In the genomic region with DNA sequence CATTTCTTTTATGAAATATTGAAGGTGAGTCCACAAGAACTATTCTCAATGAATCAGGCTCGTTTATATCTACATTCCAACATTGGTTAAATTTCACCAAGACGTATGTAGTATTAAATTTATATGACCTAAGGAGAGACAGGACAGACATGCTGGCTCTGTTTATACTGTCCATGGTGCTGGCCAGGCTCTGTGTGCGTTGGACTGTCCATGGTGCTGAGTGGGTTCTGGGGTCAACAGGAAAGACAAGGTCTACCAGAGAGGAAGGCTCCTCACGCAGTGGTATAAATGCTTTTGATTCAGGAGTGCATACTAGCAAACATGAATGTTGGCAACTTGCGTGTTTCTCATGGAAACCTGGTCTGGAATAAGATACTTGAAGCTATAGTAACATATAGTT, we compare ENCODE assay signal across 15 mouse cellular contexts.
DNase-seq lines count a peak whose midpoint lies in the region; ATAC-seq lines count a peak whose summit lies in the region.
"Had no signal": no experiment of that assay in that cellular context is flagged by ENCODE, and none has a peak within 500 bp of the region (broad histone marks: within the 10 kb centered on the region; RNA-seq: fewer than 3 reads in every experiment).

No protein-coding gene starts in this region.

- ATAC-seq in hindbrain, embryonic 11.5 days (ENCODE audit: low FRiP score): no peak
- ATAC-seq in hindbrain, embryonic 13.5 days (ENCODE audit: low FRiP score): no peak
- ATAC-seq in embryonic facial prominence, embryonic 14.5 days (ENCODE audit: low read depth): no peak
- ATAC-seq in midbrain, embryonic 16.5 days: no peak

- WGBS in hindbrain, embryonic 11.5 days: 77% methylated on average over 5 of the region's 5 CpGs
- 85% methylated on average over 5 of the region's 5 CpGs for WGBS in hindbrain, embryonic 13.5 days
- WGBS in embryonic facial prominence, embryonic 14.5 days: 65% methylated on average over 5 of the region's 5 CpGs
- 88% methylated on average over 5 of the region's 5 CpGs for WGBS in midbrain, embryonic 16.5 days

- peak; percentile 17 for DNase-seq in hindbrain, embryonic 11.5 days (ENCODE audit: low spot score)
- DNase-seq in thymus, postnatal 4 days: peak; percentile 9
- no peak for DNase-seq in thymus, postnatal 25 days
- DNase-seq in embryonic facial prominence, embryonic 14.5 days (ENCODE audit: low spot score): peak; percentile 61
- DNase-seq in yolk sac, embryonic 10.5 days (ENCODE audit: low spot score): peak; percentile 14
- DNase-seq in thymus, postnatal 36 days: no peak
- DNase-seq: cerebellum, postnatal 10 days; thymus, adult 2 months had no signal

- no peaks in the 10 kb centered on the region for H3K9me3 ChIP-seq in hindbrain, embryonic 11.5 days (ENCODE audit: control insufficient read depth, low read length)
- H3K9me3 ChIP-seq in hindbrain, embryonic 13.5 days: no peaks in the 10 kb centered on the region
- no peaks in the 10 kb centered on the region for H3K9me3 ChIP-seq in embryonic facial prominence, embryonic 14.5 days (ENCODE audit: control insufficient read depth, low read length)
- H3K9me3 ChIP-seq in midbrain, embryonic 16.5 days (replicated peaks; ENCODE audit: control insufficient read depth, low read length, poor library complexity, severe bottlenecking): no peaks in the 10 kb centered on the region
- H3K9me3 ChIP-seq: G1E; heart, embryonic 13.5 days; limb, embryonic 12.5 days; neural tube, embryonic 12.5 days had no signal

- H3K4me2 ChIP-seq in hindbrain, embryonic 11.5 days (replicated peaks; ENCODE audit: low read depth, low read length): no peak overlapping the region
- H3K4me2 ChIP-seq in hindbrain, embryonic 13.5 days: no peak overlapping the region
- H3K4me2 ChIP-seq in embryonic facial prominence, embryonic 14.5 days (ENCODE audit: low read depth, low read length): no peak overlapping the region
- no peak overlapping the region for H3K4me2 ChIP-seq in midbrain, embryonic 16.5 days (ENCODE audit: low read length)
- H3K4me2 ChIP-seq: heart, embryonic 13.5 days; limb, embryonic 12.5 days; neural tube, embryonic 12.5 days had no signal

- H3K27ac ChIP-seq in hindbrain, embryonic 11.5 days (ENCODE audit: low read depth, low read length): no peak overlapping the region
- H3K27ac ChIP-seq in hindbrain, embryonic 13.5 days: no peak overlapping the region
- no peak overlapping the region for H3K27ac ChIP-seq in embryonic facial prominence, embryonic 14.5 days (replicated peaks; ENCODE audit: low read depth, low read length)
- no peak overlapping the region for H3K27ac ChIP-seq in midbrain, embryonic 16.5 days (ENCODE audit: low read length)
- H3K27ac ChIP-seq: heart, embryonic 13.5 days; limb, embryonic 12.5 days; macrophage; neural tube, embryonic 12.5 days had no signal

- H3K36me3 ChIP-seq in hindbrain, embryonic 11.5 days (ENCODE audit: control insufficient read depth, insufficient read depth, low read length): no peaks in the 10 kb centered on the region
- no peaks in the 10 kb centered on the region for H3K36me3 ChIP-seq in hindbrain, embryonic 13.5 days
- no peaks in the 10 kb centered on the region for H3K36me3 ChIP-seq in embryonic facial prominence, embryonic 14.5 days (ENCODE audit: control insufficient read depth, insufficient read depth, low read length)
- H3K36me3 ChIP-seq in midbrain, embryonic 16.5 days (ENCODE audit: control insufficient read depth, insufficient read depth, low read length): no peaks in the 10 kb centered on the region
- H3K36me3 ChIP-seq: G1E; heart, embryonic 13.5 days; limb, embryonic 12.5 days; neural tube, embryonic 12.5 days had no signal

- H3K27me3 ChIP-seq in hindbrain, embryonic 11.5 days (ENCODE audit: control insufficient read depth, insufficient read depth, low read length): no peaks in the 10 kb centered on the region
- H3K27me3 ChIP-seq in hindbrain, embryonic 13.5 days: no peaks in the 10 kb centered on the region
- no peaks in the 10 kb centered on the region for H3K27me3 ChIP-seq in embryonic facial prominence, embryonic 14.5 days (replicated peaks; ENCODE audit: control insufficient read depth, insufficient read depth, low read length)
- no peaks in the 10 kb centered on the region for H3K27me3 ChIP-seq in midbrain, embryonic 16.5 days (ENCODE audit: control insufficient read depth, insufficient read depth, low read depth, low read length)
- H3K27me3 ChIP-seq: heart, embryonic 13.5 days; limb, embryonic 12.5 days; neural tube, embryonic 12.5 days had no signal

- H3K4me3 ChIP-seq in hindbrain, embryonic 11.5 days (ENCODE audit: low read depth, low read length): no peak overlapping the region
- H3K4me3 ChIP-seq in hindbrain, embryonic 13.5 days: no peak overlapping the region
- H3K4me3 ChIP-seq in embryonic facial prominence, embryonic 14.5 days (ENCODE audit: low read depth, low read length): no peak overlapping the region
- H3K4me3 ChIP-seq in midbrain, embryonic 16.5 days (ENCODE audit: low read depth, low read length): no peak overlapping the region
- H3K4me3 ChIP-seq: heart, embryonic 13.5 days; limb, embryonic 12.5 days; neural tube, embryonic 12.5 days had no signal

- no peaks in the 10 kb centered on the region for H3K4me1 ChIP-seq in hindbrain, embryonic 11.5 days (replicated peaks; ENCODE audit: control insufficient read depth, insufficient read depth, low read length)
- no peaks in the 10 kb centered on the region for H3K4me1 ChIP-seq in hindbrain, embryonic 13.5 days (replicated peaks)
- no peaks in the 10 kb centered on the region for H3K4me1 ChIP-seq in embryonic facial prominence, embryonic 14.5 days (ENCODE audit: control insufficient read depth, insufficient read depth, low read length)
- no peaks in the 10 kb centered on the region for H3K4me1 ChIP-seq in midbrain, embryonic 16.5 days (ENCODE audit: control insufficient read depth, insufficient read depth, low read length)
- H3K4me1 ChIP-seq: heart, embryonic 13.5 days; limb, embryonic 12.5 days; neural tube, embryonic 12.5 days had no signal

- H3K9ac ChIP-seq in hindbrain, embryonic 11.5 days (ENCODE audit: low read depth, low read length): no peak overlapping the region
- H3K9ac ChIP-seq in hindbrain, embryonic 13.5 days: no peak overlapping the region
- H3K9ac ChIP-seq in embryonic facial prominence, embryonic 14.5 days (ENCODE audit: low read depth, low read length): no peak overlapping the region
- H3K9ac ChIP-seq in midbrain, embryonic 16.5 days (ENCODE audit: low read depth, low read length): no peak overlapping the region
- H3K9ac ChIP-seq: heart, embryonic 13.5 days; limb, embryonic 12.5 days; neural tube, embryonic 12.5 days had no signal

Comparison
In these comparisons a context has a peak if more than half of its experiments do, and no peak if none do; other contexts are left out.
1. DNase-seq: peak in hindbrain, embryonic 11.5 days (single experiment), thymus, postnatal 4 days (single experiment), embryonic facial prominence, embryonic 14.5 days (single experiment) and yolk sac, embryonic 10.5 days (single experiment); none in thymus, postnatal 25 days (single experiment) and thymus, postnatal 36 days (0 of 2).